Mouse (Mus musculus) lung, postnatal 0 days (tissue): ENCODE measurements around the gene Tnfrsf12a.

Experiments
- CTCF ChIP-seq: IDR thresholded peaks from 2 replicates; pipeline ENCODE4 v1.5.1; 2016; ENCODE audit warnings: antibody characterized with exemption, mild to moderate bottlenecking
- EP300 ChIP-seq: IDR thresholded peaks from 2 replicates; pipeline ENCODE4 v1.6.1; 2016; ENCODE audit warnings: antibody characterized with exemption, mild to moderate bottlenecking, control low read depth

DNA sequence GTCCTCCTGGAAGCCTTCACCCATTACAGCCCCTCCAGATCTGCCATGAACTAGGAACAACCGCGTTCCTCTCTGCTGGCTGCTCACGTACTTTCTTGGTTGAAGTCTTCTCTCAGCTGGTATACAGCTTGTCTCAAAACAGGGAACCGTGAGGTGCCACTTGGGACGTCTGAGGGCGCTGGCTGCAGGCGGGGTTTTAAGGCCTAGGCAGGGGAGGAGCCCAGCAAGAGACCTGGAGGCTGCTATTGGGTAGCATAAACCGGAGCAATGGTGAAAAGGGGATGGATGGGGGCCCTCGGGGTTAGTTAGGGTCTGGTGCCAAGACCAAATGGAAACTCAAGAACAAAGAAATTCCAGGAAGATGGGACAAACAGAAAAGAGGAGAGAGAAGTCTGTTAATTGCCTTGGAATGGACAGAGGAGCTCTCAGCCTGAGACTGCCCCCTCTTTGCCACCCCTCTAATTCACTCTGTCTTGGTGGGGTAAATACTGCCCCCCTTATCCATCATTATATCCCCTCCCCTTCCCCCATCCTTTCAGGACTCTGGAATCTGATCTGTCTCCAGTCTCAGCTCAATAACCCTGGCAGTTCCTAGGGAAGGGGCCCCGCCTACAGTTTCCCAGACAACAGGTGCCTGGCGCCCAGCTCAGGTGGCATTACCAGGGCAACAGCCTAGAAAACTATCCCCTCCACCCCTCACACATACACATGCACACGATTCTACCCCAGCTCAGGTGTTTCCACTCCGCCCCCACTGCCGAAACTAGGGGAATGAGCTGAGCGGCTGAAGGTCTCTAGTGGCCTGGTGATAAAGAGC is 6.8 kb upstream of the Tnfrsf12a start, which contains the start of gene Cldn9:
- TF ChIP-seq CTCF (no peak), EP300 (no peak)
